Mouse (Mus musculus): ENCODE data around the gene Shd. TPM values are rescaled to one million over a fixed set of nuclear protein-coding genes. Genes with fewer than 3 reads are reported as not detected.

The Shd gene
- polyA plus RNA-seq, 1 experiment from 2014 or later, result 6.6 TPM

DNA sequence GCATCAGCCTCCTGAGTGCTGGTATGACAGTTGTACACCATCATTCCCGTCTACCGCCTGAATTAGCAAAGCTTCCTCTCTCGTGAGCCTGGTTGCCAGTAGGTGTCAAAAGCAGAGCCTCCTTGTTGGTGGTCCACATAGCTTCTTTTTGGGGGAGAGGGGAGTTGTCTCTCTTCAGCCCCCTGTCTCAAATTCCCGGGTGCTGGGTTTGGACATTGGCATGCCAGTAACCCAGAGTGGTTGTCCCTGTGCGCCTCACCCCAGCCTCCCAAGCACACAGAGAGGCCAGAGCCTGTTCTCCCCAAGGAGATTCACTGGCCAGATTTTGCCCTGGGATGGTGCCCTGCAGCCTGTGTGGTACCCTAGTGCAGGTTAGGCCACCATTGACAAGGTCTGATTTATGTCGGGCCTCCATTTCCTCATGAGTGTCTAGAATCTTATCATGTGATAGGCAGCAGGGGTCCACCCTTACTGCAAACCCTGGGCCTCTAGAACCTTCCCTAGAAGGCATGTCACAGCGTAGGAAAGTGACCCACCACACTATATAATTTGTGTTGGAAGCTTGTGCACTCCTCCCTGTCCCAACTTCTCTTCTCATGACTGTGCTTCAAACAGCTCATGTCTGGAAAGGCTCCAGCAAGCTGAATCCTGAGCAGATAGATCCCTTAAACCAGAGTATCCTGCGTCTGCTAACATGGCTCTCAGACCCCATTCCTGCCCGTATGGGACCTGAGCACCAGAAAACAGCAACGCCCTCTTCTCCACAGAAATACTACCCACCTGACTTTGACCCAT is 10.1 kb upstream of the Shd start:
- peaks cover 15% of the 10 kb centered on the region for H3K27me3 ChIP-seq
- H3K4me1 ChIP-seq (replicated peaks), result peaks cover 29% of the 10 kb centered on the region
- H3K4me2 ChIP-seq, result peak overlapping the region; percentile 59
- H3K9me3 ChIP-seq (replicated peaks), result no peaks in the 10 kb centered on the region
- WGBS, result 71% methylated on average over 10 of the region's 10 CpGs
- H3K27ac ChIP-seq, result peak overlapping the region; percentile 97
- no peak for ATAC-seq (replicated peaks; ENCODE audit: insufficient number of reproducible peaks, insufficient read depth, low FRiP score, low read depth)
- peak overlapping the region; percentile 65 for H3K4me3 ChIP-seq
- 0 out of 2 replicates have a peak overlapping the region, but pooled peaks have one; percentile 36 for H3K9ac ChIP-seq
- H3K36me3 ChIP-seq, result peaks cover 25% of the 10 kb centered on the region

DNA sequence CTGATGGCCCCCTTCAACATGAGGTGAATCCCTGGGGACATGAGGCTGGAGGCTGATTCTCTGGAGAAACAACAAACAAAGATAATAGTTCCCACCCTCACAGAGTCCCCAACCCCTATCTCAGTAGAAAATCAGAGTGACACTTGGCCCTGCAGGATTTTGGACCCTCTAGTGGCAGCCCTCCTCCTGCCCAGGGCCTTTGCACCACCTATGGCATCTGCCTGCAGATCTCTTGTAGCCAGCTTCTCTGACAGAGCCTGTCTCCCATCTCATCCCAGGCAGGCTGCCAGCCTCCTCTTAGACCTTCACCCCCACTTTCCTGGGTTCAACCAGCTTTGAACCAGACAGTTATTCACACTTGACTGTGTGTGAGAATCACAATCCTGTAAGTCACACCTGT is 9.5 kb upstream of the Shd start:
- ATAC-seq (replicated peaks; ENCODE audit: insufficient number of reproducible peaks, insufficient read depth, low FRiP score, low read depth), result no peak
- Histone ChIP-seq H3K36me3 (peaks cover 26% of the 10 kb centered on the region), H3K9ac (no peak overlapping the region)

DNA sequence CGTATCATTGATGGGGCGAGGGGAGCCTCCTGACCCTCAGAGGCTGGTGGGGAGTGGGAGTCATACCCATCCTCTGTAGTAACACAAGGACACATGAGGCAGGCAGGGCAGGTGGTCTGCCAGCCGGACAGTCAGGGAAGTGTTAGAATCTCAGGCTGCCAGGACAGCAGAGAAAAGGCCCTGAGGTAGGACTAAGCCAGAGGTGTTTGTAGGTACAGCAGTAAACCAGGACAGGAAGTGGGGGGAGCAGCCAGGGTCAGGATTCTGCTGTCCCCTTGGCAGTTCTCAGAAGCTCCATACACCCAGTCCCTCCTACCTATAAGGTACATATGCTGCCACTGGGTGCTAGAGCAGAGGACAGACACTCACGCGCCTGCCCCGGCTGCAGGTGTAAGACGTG is 8.6 kb upstream of the Shd start:
- Histone ChIP-seq H3K4me3 (no peak overlapping the region), H3K4me2 (no peak overlapping the region), H3K4me1 (replicated peaks) (peaks cover 22% of the 10 kb centered on the region), H3K36me3 (peaks cover 32% of the 10 kb centered on the region), H3K27ac (no peak overlapping the region), H3K27me3 (0 out of 2 replicates have a peak, but pooled peaks cover under 1% of the 10 kb centered on the region), H3K9ac (no peak overlapping the region), H3K9me3 (replicated peaks) (no peaks in the 10 kb centered on the region)
- no peak for ATAC-seq (replicated peaks; ENCODE audit: insufficient number of reproducible peaks, insufficient read depth, low FRiP score, low read depth)
- 96% methylated on average over 7 of the region's 7 CpGs for WGBS

More for the DNA sequence above, 9.5 kb upstream of the Shd start:
- peaks cover 9% of the 10 kb centered on the region for H3K27me3 ChIP-seq
- no peaks in the 10 kb centered on the region for H3K9me3 ChIP-seq (replicated peaks)
- no peak overlapping the region for H3K4me3 ChIP-seq
- no peak overlapping the region for H3K27ac ChIP-seq
- no peak overlapping the region for H3K4me2 ChIP-seq
- H3K4me1 ChIP-seq (replicated peaks), result peaks cover 29% of the 10 kb centered on the region

DNA sequence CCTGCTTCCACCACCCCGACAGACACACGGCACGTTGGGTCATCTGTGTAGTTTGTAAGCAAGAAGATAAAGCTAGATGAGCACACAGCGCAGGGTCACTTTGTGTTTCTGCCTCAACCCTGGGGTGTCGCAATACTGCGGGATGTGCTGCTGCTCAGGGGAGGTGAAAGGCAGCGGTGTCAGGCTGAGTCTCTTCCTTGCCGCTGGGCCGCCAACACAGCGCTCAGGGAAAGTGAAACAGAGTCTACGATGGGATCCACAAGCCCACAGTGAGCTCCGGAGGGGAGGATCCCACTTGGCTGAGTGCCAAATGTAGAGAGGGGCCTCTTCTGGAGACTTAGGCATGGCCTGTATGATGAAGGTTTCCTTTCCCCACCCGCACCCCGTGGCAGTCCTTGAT is 7.1 kb upstream of the Shd start:
- no peak overlapping the region for H3K27ac ChIP-seq
- no peak overlapping the region for H3K4me2 ChIP-seq
- H3K27me3 ChIP-seq, result no peaks in the 10 kb centered on the region
- H3K9me3 ChIP-seq (replicated peaks), result no peaks in the 10 kb centered on the region
- WGBS, result 68% methylated on average over 14 of the region's 14 CpGs
- H3K4me3 ChIP-seq, result no peak overlapping the region
- no peak for ATAC-seq (replicated peaks; ENCODE audit: insufficient number of reproducible peaks, insufficient read depth, low FRiP score, low read depth)
- no peak overlapping the region for H3K9ac ChIP-seq
- H3K4me1 ChIP-seq (replicated peaks), result peaks cover 27% of the 10 kb centered on the region
- H3K36me3 ChIP-seq, result peaks cover 38% of the 10 kb centered on the region

DNA sequence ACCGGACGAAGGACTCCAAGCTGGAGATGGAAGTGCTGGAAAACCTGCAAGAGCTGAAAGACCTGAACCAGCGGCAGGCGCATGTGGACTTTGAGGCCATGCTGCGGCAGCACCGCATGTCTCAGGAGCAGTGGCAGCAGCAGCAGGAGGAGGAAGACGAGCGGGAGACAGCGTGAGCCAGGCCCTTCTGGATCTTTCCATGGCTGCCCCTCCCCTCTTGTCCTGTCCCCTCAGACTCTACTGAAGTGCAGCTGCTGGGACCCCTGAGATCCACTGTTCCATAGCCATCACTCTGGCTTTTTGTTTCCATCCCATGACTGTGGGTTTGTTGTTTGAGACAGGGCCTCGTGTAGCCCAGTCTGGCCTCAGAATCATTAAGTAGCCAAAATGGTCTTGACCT is 5.8 kb upstream of the Shd start:
- no peak overlapping the region for H3K4me3 ChIP-seq
- H3K4me2 ChIP-seq, result no peak overlapping the region
- no peak overlapping the region for H3K9ac ChIP-seq
- H3K36me3 ChIP-seq, result peaks cover 38% of the 10 kb centered on the region
- no peaks in the 10 kb centered on the region for H3K9me3 ChIP-seq (replicated peaks)
- no peak overlapping the region for H3K27ac ChIP-seq
- WGBS, result 91% methylated on average over 10 of the region's 10 CpGs
- ATAC-seq (replicated peaks; ENCODE audit: insufficient number of reproducible peaks, insufficient read depth, low FRiP score, low read depth), result no peak
- H3K27me3 ChIP-seq, result no peaks in the 10 kb centered on the region
- H3K4me1 ChIP-seq (replicated peaks), result peaks cover 28% of the 10 kb centered on the region

DNA sequence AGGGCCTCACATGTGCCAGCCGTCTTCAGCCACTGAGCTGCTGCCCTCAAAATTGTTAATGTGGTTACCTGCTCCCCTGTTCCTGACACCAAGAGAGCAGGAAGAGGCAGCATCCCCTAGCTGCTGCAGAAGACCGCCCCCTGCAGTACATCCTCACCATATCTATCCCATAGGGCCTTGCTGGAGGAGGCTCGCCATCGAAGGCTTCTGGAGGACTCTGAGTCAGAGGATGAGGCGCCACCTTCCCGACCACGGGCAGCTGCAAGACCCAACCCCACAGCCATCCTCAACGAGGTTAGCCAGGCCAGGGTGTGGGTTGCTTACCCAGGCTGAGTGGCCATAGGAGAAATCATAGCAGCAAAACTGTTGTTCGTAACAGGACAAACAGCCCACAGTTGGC is 5.3 kb upstream of the Shd start:
- Histone ChIP-seq H3K4me3 (no peak overlapping the region), H3K36me3 (peaks cover 38% of the 10 kb centered on the region), H3K9ac (no peak overlapping the region), H3K27ac (no peak overlapping the region), H3K27me3 (0 out of 2 replicates have a peak, but pooled peaks cover 4% of the 10 kb centered on the region), H3K4me1 (replicated peaks) (peaks cover 28% of the 10 kb centered on the region), H3K9me3 (replicated peaks) (no peaks in the 10 kb centered on the region), H3K4me2 (no peak overlapping the region)
- ATAC-seq (replicated peaks; ENCODE audit: insufficient number of reproducible peaks, insufficient read depth, low FRiP score, low read depth), result no peak
- WGBS, result 81% methylated on average over 9 of the region's 9 CpGs

DNA sequence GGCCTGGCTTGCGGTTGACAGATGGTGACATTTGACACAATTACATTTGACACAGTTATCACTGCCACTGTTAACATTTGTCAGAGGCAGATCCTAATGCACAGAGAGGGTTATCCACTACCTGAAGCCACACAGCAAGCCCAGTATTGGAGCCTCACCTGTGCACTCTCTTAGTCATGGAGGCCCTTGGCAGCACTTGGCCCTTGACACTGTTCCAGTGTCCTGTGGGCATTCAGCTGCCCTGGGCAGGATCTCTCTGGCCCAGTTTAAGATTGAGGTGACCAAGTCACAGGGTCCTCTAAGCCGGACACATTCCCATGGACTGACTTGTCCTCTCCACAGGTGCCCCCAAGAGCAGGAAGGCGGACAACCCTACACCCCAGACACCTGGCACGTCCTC is 3.1 kb upstream of the Shd start:
- Histone ChIP-seq H3K9me3 (replicated peaks) (no peaks in the 10 kb centered on the region), H3K36me3 (peaks cover 25% of the 10 kb centered on the region), H3K4me2 (no peak overlapping the region), H3K4me1 (replicated peaks) (peaks cover 38% of the 10 kb centered on the region), H3K9ac (no peak overlapping the region), H3K4me3 (no peak overlapping the region), H3K27ac (no peak overlapping the region), H3K27me3 (peaks cover 18% of the 10 kb centered on the region)
- no peak for ATAC-seq (replicated peaks; ENCODE audit: insufficient number of reproducible peaks, insufficient read depth, low FRiP score, low read depth)
- WGBS, result 98% methylated on average over 4 of the region's 4 CpGs

DNA sequence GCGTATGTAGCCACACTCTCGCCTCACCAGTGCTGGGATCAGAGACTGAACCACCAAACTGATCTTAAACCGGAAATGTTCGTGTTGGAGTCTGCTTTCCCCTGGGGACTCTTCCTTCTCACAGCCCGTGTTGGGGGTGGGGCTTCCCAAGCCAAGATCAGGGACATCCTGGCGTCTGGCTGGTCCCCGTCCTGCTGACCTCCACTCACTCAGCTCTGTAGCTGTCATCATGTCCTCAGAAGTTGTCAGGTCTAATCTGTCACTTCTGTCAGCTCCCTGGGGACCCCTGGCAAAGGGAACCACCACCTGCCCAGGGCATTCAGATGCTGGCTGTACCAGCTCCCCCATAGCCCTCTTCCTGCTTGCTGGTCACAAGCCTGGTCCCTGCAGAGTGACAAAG is 2.1 kb upstream of the Shd start:
- Histone ChIP-seq H3K27ac (no peak overlapping the region), H3K9me3 (replicated peaks) (no peaks in the 10 kb centered on the region)
- ATAC-seq (replicated peaks; ENCODE audit: insufficient number of reproducible peaks, insufficient read depth, low FRiP score, low read depth), result 0 out of 2 replicates have a peak, but pooled peaks have one; percentile 3

DNA sequence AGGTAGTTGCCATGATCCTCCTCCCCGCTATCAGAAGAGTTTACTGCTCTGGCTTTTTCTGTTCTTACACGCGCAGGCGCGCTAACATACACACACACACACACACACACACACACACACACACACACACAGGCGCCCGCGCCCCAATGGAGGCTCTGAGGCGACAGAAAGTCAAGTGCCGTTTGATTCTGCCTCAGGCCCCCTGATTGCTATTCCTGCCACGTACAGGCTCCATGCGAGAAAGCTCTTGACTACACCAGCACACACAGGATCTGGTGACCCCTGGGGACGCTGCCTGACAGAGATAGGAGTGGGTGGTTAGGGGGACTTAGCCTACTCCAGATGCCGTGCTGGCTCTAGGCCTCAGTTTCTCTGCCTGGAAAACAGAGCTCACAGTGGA is 707 bp upstream of the Shd start:
- Histone ChIP-seq H3K9me3 (replicated peaks) (no peaks in the 10 kb centered on the region), H3K4me2 (peak overlapping the region; percentile 97), H3K9ac (no peak overlapping the region), H3K27me3 (peaks cover 29% of the 10 kb centered on the region), H3K27ac (no peak overlapping the region), H3K4me3 (peak overlapping the region; percentile 58; the same call in 1 of the 2 replicates), H3K36me3 (peaks cover 19% of the 10 kb centered on the region), H3K4me1 (replicated peaks) (peaks cover 33% of the 10 kb centered on the region)
- 34% methylated on average over 14 of the region's 14 CpGs for WGBS
- no peak for ATAC-seq (replicated peaks; ENCODE audit: insufficient number of reproducible peaks, insufficient read depth, low FRiP score, low read depth)

More for the DNA sequence above, 2.1 kb upstream of the Shd start:
- WGBS, result 40% methylated on average over 7 of the region's 7 CpGs
- Histone ChIP-seq H3K4me3 (no peak overlapping the region), H3K4me2 (no peak overlapping the region), H3K9ac (0 out of 2 replicates have a peak overlapping the region, but pooled peaks have one; percentile 17), H3K4me1 (replicated peaks) (peaks cover 35% of the 10 kb centered on the region), H3K36me3 (peaks cover 23% of the 10 kb centered on the region), H3K27me3 (peaks cover 26% of the 10 kb centered on the region)

DNA sequence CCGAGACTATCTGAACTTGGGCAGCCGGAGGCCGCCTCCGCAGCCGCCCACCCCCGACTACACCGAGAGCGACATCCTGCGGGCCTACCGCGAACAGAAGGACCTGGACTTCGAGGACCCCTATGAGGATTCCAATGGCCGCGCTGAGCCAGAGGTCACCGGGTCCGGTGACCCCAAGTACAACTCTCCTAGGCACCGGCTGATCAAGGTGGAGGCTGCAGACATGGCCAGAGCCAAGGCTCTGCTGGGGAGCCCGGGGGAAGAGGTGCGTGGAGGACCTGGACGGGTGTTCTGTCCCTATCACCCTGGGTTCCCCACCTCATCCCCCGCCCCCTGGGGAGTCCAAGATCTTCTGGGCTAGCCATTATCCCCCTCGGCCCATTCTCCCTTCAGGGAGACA is 1.2 kb downstream of the Shd start:
- Histone ChIP-seq H3K9ac (no peak overlapping the region), H3K27ac (no peak overlapping the region), H3K4me1 (replicated peaks) (peaks cover 36% of the 10 kb centered on the region), H3K4me3 (no peak overlapping the region), H3K36me3 (peaks cover 9% of the 10 kb centered on the region; the same call in 1 of the 2 replicates), H3K27me3 (peaks cover 29% of the 10 kb centered on the region), H3K4me2 (peak overlapping the region; percentile 97), H3K9me3 (replicated peaks) (no peaks in the 10 kb centered on the region)
- no peak for ATAC-seq (replicated peaks; ENCODE audit: insufficient number of reproducible peaks, insufficient read depth, low FRiP score, low read depth)
- WGBS, result 37% methylated on average over 22 of the region's 22 CpGs

DNA sequence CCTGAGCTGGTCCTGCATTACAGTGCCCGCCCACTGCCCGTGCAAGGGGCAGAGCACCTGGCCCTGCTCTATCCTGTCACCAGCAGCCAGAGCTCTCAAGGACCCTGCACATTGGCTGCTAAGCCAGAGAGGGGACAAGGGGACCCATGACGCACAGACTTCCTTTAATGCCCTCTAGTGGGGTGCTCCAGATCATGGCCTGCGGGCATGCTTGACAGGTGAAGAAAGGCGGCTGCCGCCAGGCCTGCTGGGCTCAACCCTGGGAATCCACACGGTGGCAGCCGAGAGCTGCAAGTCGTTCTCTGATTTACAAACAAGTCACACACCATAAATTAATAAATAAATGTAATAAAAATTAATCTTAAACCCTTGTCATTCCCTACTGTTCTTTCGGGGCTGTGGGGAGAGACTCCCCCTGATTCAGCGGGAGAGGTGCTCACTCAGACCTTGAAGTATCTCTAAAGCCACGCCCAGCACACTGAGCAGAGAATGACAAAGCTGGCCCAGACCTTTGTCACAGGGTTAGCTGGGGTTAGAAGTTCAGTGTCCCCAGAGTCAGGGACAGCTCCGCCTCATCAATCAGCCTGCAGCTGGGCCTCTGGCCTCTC is 6.1 kb downstream of the Shd start:
- WGBS, result 15% methylated on average over 13 of the region's 13 CpGs
- 0 out of 2 replicates have a peak overlapping the region, but pooled peaks have one; percentile 13 for H3K4me2 ChIP-seq

More for the DNA sequence above, 6.1 kb downstream of the Shd start:
- H3K9ac ChIP-seq, result no peak overlapping the region
- no peak overlapping the region for H3K27ac ChIP-seq
- no peak overlapping the region for H3K4me3 ChIP-seq
- peak; percentile 28; the same call in 1 of the 2 replicates for ATAC-seq (replicated peaks; ENCODE audit: insufficient number of reproducible peaks, insufficient read depth, low FRiP score, low read depth)
- H3K4me1 ChIP-seq (replicated peaks), result peaks cover 10% of the 10 kb centered on the region
- no peaks in the 10 kb centered on the region for H3K36me3 ChIP-seq
- H3K9me3 ChIP-seq (replicated peaks), result no peaks in the 10 kb centered on the region
- peaks cover 15% of the 10 kb centered on the region for H3K27me3 ChIP-seq
